Mouse (Mus musculus) T-helper 1 cell (primary cell): Measurements from ENCODE around the gene Ubr1.
"Not testable (repeated sequence)": the region's sequence is repeated elsewhere in the genome, so short reads cannot be mapped to it uniquely, and the experiment has no call there.

Experiments
- in situ Hi-C: fragments of 300-600 bp; cut with MboI, MseI; formaldehyde crosslinking; loops from one replicate; pipeline ENCODE4 v1.15.1; 2025; ENCODE audit warnings: high pct_unique_total_duplicates

Ubr1 gene

DNA sequence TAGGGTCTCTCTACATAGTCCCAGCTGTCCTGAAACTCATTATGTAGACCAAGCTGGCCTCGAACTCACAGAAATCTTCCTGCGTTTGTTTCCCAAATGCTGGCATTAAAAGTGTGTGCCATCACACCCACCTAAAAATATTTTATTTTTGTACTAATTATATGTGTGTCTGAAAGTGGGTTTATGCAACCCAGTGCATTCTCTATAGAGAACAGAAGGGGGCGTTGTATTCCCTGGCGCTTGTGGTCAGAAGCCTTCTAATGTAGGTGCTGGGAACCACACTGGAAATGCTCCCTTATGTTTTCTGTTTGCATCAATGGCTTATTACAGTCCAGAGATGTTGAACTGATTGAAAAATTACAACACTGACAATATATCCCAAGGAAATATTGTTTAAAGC, 5.8 kb upstream of the Ubr1 start:
- in situ Hi-C loops: no loop called here

DNA sequence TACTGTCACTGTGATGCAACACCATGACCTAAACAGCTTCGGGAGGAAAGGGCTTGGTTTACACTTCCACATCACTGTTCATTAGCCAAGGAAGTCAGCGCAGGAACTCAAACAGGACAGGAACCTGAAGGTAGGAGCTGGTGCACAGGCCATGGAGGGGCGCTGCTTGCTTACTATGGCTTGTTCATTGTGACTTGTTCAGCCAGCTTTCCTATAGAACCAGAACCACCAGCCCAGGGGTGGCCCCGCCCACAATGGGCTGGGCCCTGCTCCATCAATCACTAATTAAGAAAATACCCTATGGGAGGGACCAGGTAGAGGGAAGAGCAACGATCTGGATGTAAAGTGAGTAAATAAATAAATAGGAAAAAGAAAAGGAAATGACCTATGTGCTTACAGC, 2.4 kb upstream of the Ubr1 start:
- in situ Hi-C loops: no loop called here

DNA sequence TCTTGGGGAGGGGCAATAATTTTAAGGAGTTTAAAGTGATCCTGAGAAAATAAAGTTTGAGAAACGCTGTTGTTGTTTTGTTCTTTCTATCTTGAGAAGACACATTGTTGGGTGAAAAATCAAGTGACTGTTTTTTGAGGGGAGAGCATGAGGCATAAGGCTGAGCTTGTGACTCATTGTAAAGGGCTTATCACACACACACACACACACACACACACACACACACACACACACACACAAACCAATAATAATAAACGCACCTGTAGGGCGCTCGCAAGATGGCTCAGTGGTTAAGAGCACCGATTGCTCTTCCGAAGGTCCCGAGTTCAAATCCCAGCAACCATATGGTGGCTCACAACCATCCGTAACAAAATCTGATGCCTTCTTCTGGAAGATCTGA, 1.7 kb upstream of the Ubr1 start:
- in situ Hi-C loops: not testable (repeated sequence)

DNA sequence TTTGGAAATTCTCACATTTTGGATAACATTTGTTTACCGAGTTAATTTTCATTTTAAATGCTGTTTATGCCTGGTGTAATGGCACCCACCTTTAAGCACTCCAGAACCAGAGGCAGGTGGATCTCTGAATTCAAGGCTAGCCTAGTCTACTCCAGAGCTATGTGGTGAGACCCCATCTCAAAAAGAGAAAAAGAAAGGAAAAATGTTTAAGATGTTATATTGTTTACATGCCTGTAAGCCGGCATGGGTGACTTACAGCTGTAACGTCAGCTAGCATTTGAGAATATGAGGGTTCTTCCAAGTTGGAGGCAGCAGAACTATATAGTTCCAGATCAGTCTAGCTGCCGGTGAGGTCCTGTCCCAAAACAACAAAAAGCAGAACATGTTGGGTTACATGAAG, 1.3 kb upstream of the Ubr1 start:
- in situ Hi-C loops: no loop called here

DNA sequence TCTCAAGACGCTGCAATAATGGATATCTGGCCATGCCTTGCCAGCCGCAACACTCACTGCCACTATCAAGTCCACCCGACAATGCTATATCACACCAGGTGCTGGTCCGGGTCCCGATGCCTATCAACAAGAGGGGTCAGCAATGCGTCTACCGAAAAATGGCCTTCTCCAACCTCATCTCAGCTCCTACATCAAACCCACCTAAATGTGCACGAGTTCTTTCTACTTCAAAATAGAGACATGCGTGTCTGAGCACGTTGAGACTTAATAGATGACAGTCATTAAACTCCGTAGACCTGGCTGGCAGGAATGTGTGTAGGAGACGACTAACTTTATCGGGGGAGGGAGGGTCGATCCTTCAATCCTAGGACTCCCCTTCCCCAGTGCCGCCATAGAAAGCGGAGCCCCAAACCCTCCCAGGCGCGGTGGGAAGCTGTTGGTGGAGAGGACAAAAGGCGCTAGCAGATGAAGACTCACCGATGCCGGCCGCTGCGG, 423 bp downstream of the Ubr1 start:
- in situ Hi-C loops: no loop called here

DNA sequence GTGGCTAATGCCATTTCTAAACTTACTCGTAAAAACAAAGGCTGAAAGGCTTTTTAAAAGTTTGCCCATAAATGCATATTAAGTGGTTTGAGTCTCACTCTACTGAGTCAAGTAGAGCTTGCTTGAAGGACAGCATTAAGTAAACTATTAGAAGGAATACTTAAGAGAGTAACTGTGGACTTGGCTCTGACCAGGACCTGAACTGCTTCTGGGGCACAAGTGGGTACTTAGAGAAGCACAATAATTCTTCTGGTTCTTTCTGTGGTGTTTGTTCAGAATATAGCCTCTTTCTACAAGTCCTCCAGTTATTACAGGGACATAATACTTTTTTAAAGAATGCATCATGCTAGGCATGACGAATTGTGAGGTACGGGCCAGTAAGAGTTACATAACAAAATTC, 5.0 kb downstream of the Ubr1 start:
- in situ Hi-C loops: no loop called here

DNA sequence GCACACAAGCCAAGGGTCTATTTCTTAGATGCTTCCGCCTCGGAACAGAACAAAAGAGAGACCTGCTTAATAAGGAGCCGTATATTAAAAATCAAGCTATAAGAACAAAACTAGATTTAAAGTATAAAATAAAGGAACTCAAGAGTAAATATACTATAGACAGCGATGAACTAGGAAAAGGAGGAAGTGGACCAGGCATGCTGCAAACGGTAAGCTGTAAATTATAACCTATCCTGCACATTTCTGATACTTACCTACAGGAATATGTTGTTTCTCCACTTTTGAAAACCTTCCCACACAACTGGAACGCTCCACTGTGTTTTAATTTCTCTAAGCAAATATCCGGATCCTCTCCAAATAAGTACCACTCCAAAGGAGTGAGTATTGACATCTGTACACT, 7.4 kb downstream of the Ubr1 start:
- in situ Hi-C loops: no loop called here

DNA sequence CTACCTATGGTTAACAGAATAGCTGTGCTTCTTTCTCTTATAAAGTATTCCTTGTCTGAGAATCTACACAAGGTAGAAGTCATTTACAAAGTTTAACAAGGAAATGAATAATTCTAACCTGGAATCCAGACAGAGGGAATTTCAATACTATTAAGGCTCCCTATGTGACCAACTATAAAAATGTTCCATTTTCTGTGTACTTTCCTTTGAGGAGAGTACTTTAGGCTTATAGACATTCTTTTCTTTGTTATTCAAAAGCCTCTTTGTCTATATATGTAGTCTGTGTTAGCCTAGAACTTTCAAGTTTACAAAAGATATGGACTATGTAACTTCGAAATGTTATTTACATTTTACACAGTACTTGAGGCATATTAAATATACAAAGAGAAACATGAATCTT, 10.3 kb downstream of the Ubr1 start:
- in situ Hi-C loops: no loop called here

DNA sequence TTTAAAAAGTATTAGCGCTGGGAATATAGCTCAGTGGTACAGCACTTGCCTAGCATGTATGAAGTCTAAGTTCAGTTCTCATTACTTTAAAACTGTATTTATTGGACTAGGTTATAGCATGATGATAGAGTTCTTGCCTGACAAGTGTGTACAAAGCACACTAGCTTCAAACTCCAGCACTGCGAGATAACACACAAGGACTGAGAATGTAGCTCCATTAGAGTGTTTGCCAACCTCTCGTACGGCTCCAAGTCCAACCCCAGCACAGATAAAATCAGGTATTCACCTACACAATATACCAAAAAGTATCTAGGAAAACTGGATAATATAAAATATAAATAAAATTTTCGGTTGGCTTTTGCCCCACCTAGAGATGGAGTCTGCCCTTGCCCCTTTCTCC, 10.7 kb downstream of the Ubr1 start:
- in situ Hi-C loops: no loop called here

DNA sequence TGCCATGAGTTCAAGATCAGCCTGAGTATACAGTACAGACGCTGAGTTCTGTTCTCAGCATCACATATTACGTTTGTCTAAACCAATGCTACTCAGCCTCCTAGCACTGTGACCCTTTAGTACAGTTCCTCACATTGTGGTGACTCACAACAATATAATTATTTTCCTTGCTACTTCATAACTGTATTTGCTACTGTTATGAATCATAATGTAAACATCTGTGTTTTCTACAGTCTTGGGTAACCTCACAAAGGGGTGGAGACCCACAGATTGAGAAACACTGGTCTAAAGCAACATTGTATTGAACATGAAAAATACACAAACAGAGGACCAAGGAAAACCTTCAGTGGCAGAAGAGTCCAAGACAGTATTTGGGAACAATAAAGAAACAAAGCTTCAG, 11.2 kb downstream of the Ubr1 start:
- in situ Hi-C loops: no loop called here

DNA sequence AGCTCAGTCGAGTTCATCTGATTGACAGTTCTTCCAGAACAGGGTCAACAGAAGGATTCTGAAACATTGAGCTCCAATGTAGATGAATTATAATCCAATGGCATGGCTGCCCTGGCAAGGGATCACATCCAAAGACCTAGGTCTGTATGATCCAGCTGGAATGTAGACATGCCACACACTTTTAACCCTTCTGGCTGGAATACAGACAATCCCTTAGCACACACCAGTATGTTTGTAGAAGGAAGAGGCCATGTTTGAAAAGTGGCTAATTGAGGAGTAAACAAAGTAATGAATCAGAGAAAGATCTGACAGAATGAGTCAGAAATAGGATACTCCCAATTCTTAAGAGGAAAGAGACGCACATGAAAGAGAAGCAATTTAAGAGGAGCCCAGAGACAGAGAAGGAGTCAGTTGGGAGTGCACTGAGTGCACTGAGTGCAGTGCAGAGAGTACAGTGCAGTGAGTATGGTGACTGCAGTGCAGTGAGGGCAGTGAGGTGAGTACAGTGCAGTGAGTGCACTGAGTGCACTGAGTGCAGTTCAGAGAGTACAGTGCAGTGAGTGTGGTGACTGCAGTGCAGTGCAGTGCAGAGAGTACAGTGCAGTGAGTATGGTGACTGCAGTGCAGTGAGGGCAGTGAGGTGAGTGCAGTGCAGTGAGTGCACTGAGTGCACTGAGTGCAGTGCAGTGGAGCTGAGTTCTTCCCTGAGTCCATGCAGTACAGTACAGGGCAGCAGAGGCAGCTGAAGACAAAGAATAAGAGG, 18.2 kb downstream of the Ubr1 start:
- in situ Hi-C loops: no loop called here

DNA sequence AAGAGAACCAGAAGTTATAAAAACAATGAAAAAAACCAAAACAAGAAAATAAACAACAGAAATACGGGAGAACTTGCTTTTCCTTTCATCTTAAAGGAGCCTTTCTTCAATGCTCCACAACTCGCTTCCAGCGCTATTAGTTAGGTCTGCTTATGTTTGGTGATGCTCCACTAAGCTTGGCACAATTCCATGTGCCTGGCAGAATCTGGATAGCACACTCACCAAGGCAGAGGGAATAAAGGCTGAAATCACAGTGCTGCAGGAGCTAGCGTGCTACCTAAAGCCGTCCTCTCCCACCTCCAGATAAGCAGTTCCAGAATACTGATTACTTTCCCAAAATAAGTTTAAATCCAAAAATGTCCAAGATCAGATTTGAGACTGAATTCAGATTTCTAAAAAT, 19.3 kb downstream of the Ubr1 start:
- in situ Hi-C loops: no loop called here

DNA sequence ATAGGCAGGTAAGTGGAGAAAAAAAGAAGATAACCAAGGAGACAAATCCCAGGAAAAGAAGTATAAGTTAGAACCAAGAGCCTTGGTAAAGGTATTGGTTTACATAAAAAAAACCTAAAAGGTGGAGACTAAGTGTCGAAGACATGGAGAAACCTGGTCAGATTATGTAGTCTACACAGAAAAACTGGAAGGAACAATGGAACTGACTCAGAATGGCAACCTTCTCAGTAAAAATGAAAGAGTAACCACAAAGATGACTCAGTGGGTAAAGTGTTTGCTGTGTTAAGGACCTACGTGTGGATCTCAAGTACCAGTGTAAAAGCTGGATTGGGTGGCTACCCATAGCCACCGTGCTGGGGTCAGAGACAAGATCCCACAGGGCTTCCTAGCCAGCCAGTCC, 37.5 kb downstream of the Ubr1 start:
- in situ Hi-C loops: no loop called here

DNA sequence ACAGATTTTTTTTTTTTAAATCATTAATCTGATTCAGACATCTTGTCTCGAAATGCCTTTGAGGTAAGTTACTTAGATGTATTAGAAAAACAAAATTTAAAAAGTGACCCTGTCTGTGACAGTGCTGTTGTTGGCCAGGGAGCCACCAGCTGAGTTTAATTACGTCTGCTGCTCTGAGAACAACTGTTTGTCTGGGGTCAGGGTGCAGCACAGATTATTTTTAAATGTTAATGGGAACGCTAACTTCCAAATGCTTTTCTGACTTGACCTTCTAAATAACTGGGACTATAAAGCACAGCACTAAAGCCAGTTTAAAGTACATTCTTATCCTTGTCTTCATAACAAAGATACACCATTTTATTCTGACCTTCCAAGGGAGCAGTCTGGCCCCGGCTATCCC, 61.0 kb downstream of the Ubr1 start:
- in situ Hi-C loops: no loop called here

DNA sequence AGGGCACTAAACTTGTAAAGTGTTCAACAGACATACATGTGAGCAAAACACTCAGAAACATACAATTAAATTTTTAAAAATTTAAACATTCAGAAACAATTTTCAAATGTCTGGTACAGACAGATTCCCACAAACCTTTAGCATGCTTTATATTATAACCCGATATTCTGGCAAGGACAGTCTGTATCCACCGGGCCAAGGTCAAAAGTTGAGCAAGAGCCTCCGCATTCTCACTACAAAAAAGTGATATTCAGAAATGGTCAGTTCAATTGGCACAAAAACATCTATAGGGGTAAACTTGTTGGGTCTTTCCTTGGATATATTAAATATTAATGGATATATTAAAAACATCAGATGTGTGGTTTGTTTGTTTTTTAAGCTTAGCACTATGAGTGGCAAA, 74.2 kb downstream of the Ubr1 start:
- in situ Hi-C loops: no loop called here

DNA sequence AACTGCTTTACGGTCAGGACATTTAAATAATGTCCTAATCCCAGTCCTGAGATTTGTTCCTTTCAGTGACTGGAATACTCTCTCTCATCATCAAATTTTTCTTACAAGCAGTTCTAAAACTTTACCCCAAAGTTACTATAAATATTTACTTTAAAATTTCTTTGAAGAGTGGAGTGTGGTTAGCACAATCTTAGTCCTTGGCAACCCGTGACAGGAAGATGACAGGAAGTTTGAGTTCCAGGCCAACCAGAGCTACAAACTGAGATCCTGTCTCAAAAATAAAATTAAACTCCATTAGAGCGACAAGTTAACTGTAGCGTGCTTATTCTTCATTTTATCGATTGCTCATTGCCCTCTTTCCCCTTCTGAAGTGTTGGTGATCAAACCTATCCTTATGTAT, 82.9 kb downstream of the Ubr1 start:
- in situ Hi-C loops: no loop called here

DNA sequence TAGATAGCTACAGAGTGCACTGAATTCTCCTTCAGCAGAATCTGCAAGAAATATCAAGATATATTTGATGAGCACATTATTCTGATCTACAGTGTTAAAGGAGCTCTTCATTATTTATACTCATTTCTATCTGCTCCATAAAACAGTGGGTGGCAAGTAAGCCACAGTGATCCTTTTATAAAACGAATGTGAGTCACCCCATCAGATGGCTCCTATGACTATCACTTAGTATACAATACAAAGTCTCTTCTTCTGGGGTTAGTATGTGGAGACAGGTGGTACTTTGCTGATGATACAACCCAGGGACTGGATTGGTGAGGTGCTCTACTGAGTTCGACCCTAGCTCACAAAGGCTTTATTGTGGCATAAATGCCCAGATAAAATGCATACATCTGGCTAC, 97.3 kb downstream of the Ubr1 start:
- in situ Hi-C loops: no loop called here

DNA sequence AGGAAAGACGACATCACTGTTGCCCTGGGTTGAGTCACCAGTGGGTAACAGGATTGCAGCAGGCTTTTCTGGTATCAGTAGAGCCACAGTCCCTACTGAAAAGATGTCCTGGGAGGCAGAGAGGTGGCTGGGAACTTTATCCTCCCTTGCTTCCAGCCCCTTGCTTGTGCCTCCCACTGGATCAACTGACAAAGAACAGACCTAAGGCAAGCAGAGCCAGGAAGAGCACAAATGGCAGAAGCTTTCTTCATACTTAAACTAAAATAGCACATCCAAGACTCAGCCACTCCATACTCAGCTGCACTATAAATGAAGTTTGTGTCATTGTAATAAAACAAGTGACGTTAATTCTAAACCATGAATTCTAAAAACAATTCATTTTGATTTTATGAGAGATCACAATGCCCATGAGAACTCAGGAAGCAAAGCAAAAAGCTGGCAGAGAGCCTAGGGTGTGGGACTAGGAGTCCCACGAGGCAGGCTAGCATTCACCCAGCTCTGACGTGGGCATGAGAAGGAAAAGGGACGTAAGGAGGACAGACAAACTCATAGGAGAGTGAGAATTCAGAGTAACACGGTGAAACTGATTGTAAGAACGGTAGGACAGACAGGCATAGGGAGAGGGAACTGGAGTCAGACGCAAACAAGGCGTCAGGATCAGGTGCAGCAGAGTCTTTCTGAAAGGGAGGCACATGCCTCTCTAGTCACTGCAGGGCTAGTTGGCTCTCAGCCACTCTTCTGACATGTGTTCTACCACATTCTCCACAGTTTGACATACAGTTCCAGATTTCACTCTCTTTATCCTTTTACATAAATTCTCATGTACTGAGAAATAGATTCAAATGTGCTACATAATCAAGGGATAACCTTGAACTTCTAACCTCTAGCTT, 98.8 kb downstream of the Ubr1 start:
- in situ Hi-C loops: no loop called here

DNA sequence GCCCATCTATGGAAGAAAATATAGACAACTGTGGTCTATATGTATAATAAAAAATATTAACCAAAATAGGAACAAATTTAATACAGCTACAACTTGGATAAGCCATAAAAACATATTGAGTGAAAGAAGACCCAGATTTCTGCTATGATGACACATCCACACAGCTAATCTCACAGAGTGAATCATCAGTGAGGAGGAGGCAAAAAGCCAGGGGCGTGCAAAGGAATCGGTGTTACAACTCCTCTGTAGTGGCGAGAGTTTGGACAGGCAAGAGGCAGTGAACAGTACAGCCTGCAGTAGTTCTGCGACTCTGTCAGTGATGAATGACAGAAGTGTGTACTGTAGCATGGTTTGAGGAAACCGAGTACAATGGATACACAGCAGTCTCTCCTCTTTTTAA, 103.2 kb downstream of the Ubr1 start:
- in situ Hi-C loops: no loop called here

DNA sequence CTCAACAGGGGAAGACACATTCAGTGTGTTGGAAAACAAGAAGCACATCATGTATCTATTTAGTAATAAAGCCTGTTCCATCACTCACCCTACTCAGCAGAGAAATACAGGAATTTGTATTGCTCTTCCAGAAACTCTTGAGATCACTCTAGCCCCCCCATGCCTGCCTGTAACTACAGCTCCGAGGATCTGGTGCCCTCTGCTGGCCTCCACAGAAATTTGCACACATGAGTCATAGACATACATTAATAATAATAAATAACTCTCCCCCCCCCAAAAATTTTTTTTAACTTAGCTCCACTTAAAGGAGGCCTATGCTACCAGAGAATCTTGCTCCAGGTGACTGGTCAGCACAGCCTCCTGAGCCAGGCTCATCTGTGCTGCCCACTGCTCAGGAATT, 104.0 kb downstream of the Ubr1 start:
- in situ Hi-C loops: no loop called here

DNA sequence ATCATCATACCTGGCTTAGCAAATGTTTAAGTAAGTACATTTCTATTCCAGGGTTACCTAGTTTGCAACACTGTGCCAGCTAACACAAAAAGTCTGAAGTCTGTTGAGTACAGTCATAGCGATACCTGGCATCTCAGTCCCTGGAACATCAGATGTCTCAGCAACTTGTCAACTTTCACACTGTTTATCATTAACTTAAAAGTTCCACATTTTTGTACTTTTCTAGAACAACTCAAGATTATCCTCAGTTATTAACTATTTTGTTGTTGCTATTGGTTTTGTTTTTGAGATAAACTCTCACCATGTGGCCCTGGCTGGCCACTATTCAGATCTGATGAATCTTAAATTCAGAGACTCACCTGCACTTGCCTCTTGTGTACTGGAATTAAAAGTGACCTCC, 107.1 kb downstream of the Ubr1 start:
- in situ Hi-C loops: no loop called here

DNA sequence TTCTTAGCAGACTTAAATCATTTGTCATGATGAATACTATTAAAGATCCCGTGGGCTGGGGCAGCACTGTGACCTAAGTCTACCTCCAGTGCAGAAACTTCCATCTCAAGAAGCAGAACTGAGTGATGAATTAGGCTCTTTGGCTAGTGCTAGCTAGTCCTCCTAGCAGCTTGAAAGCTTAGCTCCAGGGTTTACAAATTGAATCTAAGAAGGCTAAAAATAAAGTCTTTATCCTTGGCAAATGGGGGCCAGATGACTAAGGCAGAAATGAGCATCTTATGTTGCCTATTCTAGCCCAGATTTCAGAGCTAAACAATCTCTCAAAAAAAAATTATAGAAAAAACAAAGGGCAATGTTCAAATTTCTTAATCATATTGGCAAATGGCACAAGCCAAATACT, 109.8 kb downstream of the Ubr1 start:
- in situ Hi-C loops: no loop called here

DNA sequence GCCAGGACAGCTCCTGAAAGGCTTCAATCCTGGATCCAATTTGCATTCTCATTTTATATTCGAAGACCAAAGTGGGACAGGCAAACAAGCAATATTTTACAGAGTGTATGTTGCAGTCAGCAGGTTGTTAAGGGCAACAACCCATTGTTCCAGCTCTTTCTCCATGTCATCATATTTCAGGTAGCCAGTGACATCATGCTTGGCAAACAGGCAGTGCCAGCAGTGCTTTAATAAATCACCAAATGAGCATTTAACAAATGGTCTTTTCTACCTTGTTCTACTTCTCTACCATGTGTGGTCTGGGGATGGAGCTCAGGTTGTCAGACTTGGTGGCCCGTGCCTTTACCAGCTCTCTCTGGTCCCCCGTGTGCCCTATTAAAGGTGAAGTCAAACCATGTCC, 112.4 kb downstream of the Ubr1 start:
- in situ Hi-C loops: no loop called here
